Mouse (Mus musculus) intestine, embryonic 16.5 days (tissue): ENCODE measurements around the gene Smyd2. TPM values are rescaled to one million over a fixed set of nuclear protein-coding genes. Genes with fewer than 3 reads are reported as not detected.

Experiments
- ATAC-seq: fragments of 200-750 bp; cut with Nextera tagmentation; 2 replicates; pipeline ENCODE4 v1.8.0; 2017; ENCODE audit warnings: moderate TSS enrichment, moderate library complexity
- H3K27ac ChIP-seq: fragments of 300-500 bp; sonication (generic); 2 replicates; pipeline ENCODE4 v1.5.1; 2014; ENCODE audit warnings: mild to moderate bottlenecking, low read length
- H3K27me3 ChIP-seq: fragments of 300-500 bp; sonication (generic); replicated peaks from 2 replicates; pipeline ENCODE4 v1.6.1; 2014; ENCODE audit warnings: low read length, control low read depth, mixed read lengths; ENCODE audit not compliant: control insufficient read depth, insufficient read depth
- H3K36me3 ChIP-seq: fragments of 300-500 bp; sonication (generic); 2 replicates; pipeline ENCODE4 v1.6.1; 2014; ENCODE audit warnings: low read length, control low read depth; ENCODE audit not compliant: control insufficient read depth, insufficient read depth
- H3K4me1 ChIP-seq: fragments of 300-500 bp; sonication (generic); 2 replicates; pipeline ENCODE4 v1.6.1; 2014; ENCODE audit warnings: low read length, control low read depth, mixed read lengths; ENCODE audit not compliant: control insufficient read depth, insufficient read depth
- H3K4me2 ChIP-seq: fragments of 300-500 bp; sonication (generic); 2 replicates; pipeline ENCODE4 v1.6.1; 2014; ENCODE audit warnings: low read depth, low read length, control low read depth
- H3K4me3 ChIP-seq: fragments of 300-500 bp; sonication (generic); 2 replicates; pipeline ENCODE4 v1.5.1; 2014; ENCODE audit warnings: mild to moderate bottlenecking, low read length
- H3K9ac ChIP-seq: fragments of 300-500 bp; sonication (generic); 2 replicates; pipeline ENCODE4 v1.6.1; 2014; ENCODE audit warnings: low read depth, low read length
- H3K9me3 ChIP-seq: fragments of 300-500 bp; sonication (generic); 2 replicates; pipeline ENCODE4 v1.6.1; 2016; ENCODE audit warnings: low read length, control low read depth; ENCODE audit not compliant: control insufficient read depth
- WGBS: fragments of 180-500 bp; shearing (Covaris S2); extraction: QIAGEN DNeasy Blood & Tissue Kit; methylation state at CpG from one replicate; pipeline ENCODE4 v1.1.7; 2014; 5-methylcytosine and 5-hydroxymethylcytosine counted together
- polyA plus RNA-seq: library from polyadenylated mRNA; unstranded; fragments of >200 nt; fragmentation: Nextera tagmentation; extraction: Ambion mirVana; gene quantifications from 2 replicates; pipeline ENCODE4 v1.2.1, GENCODE M21; 2015

Smyd2 gene
- polyA plus RNA-seq, 1 experiment from 2014 or later = 106 TPM

GRCm38 (mm10) chr1:189869651-189870270 is 52.4 kb downstream of the Smyd2 start:
- peaks cover 27% of the 10 kb centered on the region for H3K4me1 ChIP-seq
- H3K4me3 ChIP-seq = no peak overlapping the region
- no peaks in the 10 kb centered on the region for H3K36me3 ChIP-seq
- no peak overlapping the region for H3K27ac ChIP-seq
- no peaks in the 10 kb centered on the region for H3K9me3 ChIP-seq
- no peak overlapping the region for H3K4me2 ChIP-seq
- ATAC-seq = no peak
- no peak overlapping the region for H3K9ac ChIP-seq
- WGBS = 91% methylated on average over 18 of the region's 18 CpGs
- no peaks in the 10 kb centered on the region for H3K27me3 ChIP-seq

DNA sequence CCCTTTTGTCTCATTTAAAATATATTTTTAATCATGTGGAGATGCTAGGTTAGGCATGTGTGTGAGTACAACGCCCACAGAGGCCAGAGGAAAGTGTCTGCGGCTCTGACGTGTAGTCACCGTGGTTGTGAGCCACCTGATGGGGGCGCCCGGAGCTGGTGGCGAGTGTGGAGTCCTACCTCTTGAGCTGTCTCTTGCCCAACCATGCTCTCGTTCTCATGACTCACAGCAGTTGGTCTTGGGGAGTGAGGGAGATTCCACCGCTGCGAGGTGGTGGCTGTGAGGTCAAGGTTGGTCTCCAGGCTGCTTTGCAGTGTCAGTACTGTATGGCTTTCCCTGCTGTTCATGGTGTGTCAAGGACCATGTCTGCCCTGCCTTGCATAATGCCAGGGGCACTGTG is 54.1 kb downstream of the Smyd2 start:
- no peak overlapping the region for H3K9ac ChIP-seq
- H3K9me3 ChIP-seq = no peaks in the 10 kb centered on the region
- peaks cover 16% of the 10 kb centered on the region for H3K4me1 ChIP-seq
- H3K36me3 ChIP-seq = peaks cover 4% of the 10 kb centered on the region; the same call in 1 of the 2 replicates
- H3K27ac ChIP-seq = peak overlapping the region; percentile 8; the same call in 1 of the 2 replicates
- ATAC-seq = peak; percentile 50; the same call in 1 of the 2 replicates
- H3K4me2 ChIP-seq = no peak overlapping the region
- 69% methylated on average over 10 of the region's 10 CpGs for WGBS
- H3K4me3 ChIP-seq = no peak overlapping the region
- H3K27me3 ChIP-seq = no peaks in the 10 kb centered on the region

DNA sequence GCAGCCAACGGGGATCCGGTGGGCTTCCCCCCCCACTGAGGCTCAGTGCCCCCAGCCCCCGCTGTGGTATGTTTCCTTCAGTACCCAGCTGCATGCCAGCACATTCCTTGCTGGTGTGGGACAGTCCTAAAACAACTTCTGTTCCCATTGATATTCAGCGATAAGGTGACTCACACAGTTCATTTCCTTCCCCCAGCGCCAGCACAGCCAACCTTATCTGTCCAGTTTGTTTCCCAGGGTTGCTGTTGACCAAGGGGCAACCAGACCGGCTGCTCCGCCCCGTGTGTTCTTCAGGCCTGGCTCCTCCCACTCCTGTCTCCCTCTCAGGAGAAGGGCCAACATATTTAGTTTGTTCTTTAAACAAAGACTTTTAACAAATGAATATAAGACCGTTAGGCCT is 54.7 kb downstream of the Smyd2 start:
- ATAC-seq = peak; percentile 89
- no peaks in the 10 kb centered on the region for H3K9me3 ChIP-seq
- peaks cover 4% of the 10 kb centered on the region; the same call in 1 of the 2 replicates for H3K36me3 ChIP-seq
- 0 out of 2 replicates have a peak overlapping the region, but pooled peaks have one; percentile 45 for H3K9ac ChIP-seq
- peak overlapping the region; percentile 33; the same call in 1 of the 2 replicates for H3K4me2 ChIP-seq
- 41% methylated on average over 9 of the region's 9 CpGs for WGBS
- peak overlapping the region; percentile 83 for H3K27ac ChIP-seq
- peaks cover 16% of the 10 kb centered on the region for H3K4me1 ChIP-seq
- no peaks in the 10 kb centered on the region for H3K27me3 ChIP-seq
- no peak overlapping the region for H3K4me3 ChIP-seq

DNA sequence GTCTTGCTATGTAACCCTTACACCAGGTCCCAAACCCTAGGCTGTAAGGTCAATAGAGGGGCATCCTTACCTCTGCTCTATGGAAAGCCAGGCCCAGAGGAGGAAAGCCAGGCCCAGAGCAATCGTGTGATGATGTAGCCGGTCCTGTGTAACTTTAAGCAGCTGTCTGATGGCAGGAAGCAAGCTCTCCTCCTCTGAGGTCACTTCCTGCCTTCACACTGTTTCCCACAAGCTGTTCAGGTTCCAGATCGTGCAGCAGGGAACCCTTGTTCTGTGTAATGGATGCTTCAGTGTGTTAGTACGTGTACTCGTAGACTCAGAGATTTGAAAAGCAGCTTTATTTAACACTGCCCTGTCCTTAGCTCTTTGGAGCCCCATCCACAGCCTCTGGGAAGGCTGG is 55.1 kb downstream of the Smyd2 start:
- Histone ChIP-seq H3K9ac (0 out of 2 replicates have a peak overlapping the region, but pooled peaks have one; percentile 45), H3K27me3 (no peaks in the 10 kb centered on the region), H3K36me3 (peaks cover 4% of the 10 kb centered on the region; the same call in 1 of the 2 replicates), H3K4me1 (peaks cover 16% of the 10 kb centered on the region), H3K27ac (peak overlapping the region; percentile 83), H3K4me2 (peak overlapping the region; percentile 33; the same call in 1 of the 2 replicates), H3K4me3 (no peak overlapping the region), H3K9me3 (no peaks in the 10 kb centered on the region)
- WGBS = 35% methylated on average over 5 of the region's 5 CpGs
- peak; percentile 32 for ATAC-seq

GRCm38 (mm10) chr1:189866621-189867020 is 55.5 kb downstream of the Smyd2 start:
- Histone ChIP-seq H3K27me3 (no peaks in the 10 kb centered on the region), H3K27ac (peak overlapping the region; percentile 83; the same call in 1 of the 2 replicates), H3K9me3 (no peaks in the 10 kb centered on the region), H3K4me3 (no peak overlapping the region), H3K4me1 (peaks cover 16% of the 10 kb centered on the region), H3K36me3 (peaks cover 4% of the 10 kb centered on the region; the same call in 1 of the 2 replicates), H3K9ac (no peak overlapping the region), H3K4me2 (no peak overlapping the region)
- ATAC-seq = no peak
- 75% methylated on average over 6 of the region's 6 CpGs for WGBS

GRCm38 (mm10) chr1:189864846-189865560 is 57.2 kb downstream of the Smyd2 start:
- H3K9ac ChIP-seq = no peak overlapping the region
- 79% methylated on average over 15 of the region's 15 CpGs for WGBS

GRCm38 (mm10) chr1:189864301-189864700 is 57.9 kb downstream of the Smyd2 start:
- Histone ChIP-seq H3K27me3 (no peaks in the 10 kb centered on the region), H3K4me2 (no peak overlapping the region), H3K9me3 (no peaks in the 10 kb centered on the region), H3K4me1 (peaks cover 16% of the 10 kb centered on the region), H3K36me3 (peaks cover 4% of the 10 kb centered on the region; the same call in 1 of the 2 replicates), H3K9ac (no peak overlapping the region), H3K4me3 (no peak overlapping the region), H3K27ac (no peak overlapping the region)
- ATAC-seq = no peak
- WGBS = 79% methylated on average over 9 of the region's 9 CpGs

More at GRCm38 (mm10) chr1:189864846-189865560, 57.2 kb downstream of the Smyd2 start:
- Histone ChIP-seq H3K4me3 (no peak overlapping the region), H3K36me3 (peaks cover 4% of the 10 kb centered on the region; the same call in 1 of the 2 replicates), H3K27ac (no peak overlapping the region), H3K4me1 (peaks cover 16% of the 10 kb centered on the region), H3K4me2 (no peak overlapping the region), H3K9me3 (no peaks in the 10 kb centered on the region), H3K27me3 (no peaks in the 10 kb centered on the region)
- ATAC-seq = no peak

DNA sequence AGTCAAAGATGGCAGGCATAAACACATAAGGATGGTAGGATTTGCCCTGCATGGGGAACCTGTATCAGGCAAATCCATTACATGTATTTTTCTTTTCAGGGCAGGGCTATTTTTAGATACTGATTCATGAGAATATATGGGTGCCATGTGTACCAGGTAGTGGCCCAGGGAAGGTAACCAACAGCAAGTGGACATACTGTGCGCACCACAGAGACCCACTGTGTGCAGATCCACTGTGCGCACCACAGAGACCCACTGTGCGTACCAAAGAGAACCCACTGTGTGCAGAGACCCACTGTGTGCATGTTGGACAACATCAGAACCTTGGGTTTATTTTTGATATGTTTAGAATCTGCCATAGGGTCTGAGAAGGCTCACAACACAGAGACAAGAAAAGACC is 58.4 kb downstream of the Smyd2 start:
- H3K9me3 ChIP-seq = no peaks in the 10 kb centered on the region
- H3K36me3 ChIP-seq = peaks cover 4% of the 10 kb centered on the region; the same call in 1 of the 2 replicates
- H3K9ac ChIP-seq = no peak overlapping the region
- peaks cover 16% of the 10 kb centered on the region for H3K4me1 ChIP-seq
- H3K27me3 ChIP-seq = no peaks in the 10 kb centered on the region
- no peak overlapping the region for H3K4me2 ChIP-seq
- no peak overlapping the region for H3K4me3 ChIP-seq
- H3K27ac ChIP-seq = no peak overlapping the region
- 94% methylated on average over 3 of the region's 3 CpGs for WGBS
- ATAC-seq = no peak

GRCm38 (mm10) chr1:189860942-189861315 is 61.2 kb downstream of the Smyd2 start:
- Histone ChIP-seq H3K9me3 (no peaks in the 10 kb centered on the region), H3K27me3 (no peaks in the 10 kb centered on the region), H3K4me2 (no peak overlapping the region), H3K36me3 (peaks cover 4% of the 10 kb centered on the region; the same call in 1 of the 2 replicates), H3K4me3 (no peak overlapping the region), H3K27ac (peak overlapping the region; percentile 8; the same call in 1 of the 2 replicates), H3K9ac (no peak overlapping the region), H3K4me1 (no peaks in the 10 kb centered on the region)
- peak; percentile 27 for ATAC-seq
- WGBS = 57% methylated on average over 12 of the region's 12 CpGs
